Mouse (Mus musculus): ENCODE measurements at regions not wholly inside any gene's neighbourhood (a gene's known extent, or its start where the extent isn't known, plus 50 kb on each side); places are given as distances from the start of the nearest gene placed in this dataset.

GRCm38 (mm10) chr5:136619315-136620231 lies 52.3 kb upstream of the Cux1 start:
- in situ Hi-C loops (cut with MboI; ENCODE audit: low sequenced_read_pairs in 2 of 2, unreplicated experiment in 2 of 2), result loop anchor here in 1 of 2 experiments (5.0 kb wide), 1 partner anchor 52 kb away; the partner anchor contains the start of gene Cux1
- no peak overlapping the region for H3K9ac ChIP-seq (ENCODE audit: insufficient read depth, low read depth, low read length, poor library complexity, severe bottlenecking)
- H3K4me1 ChIP-seq (ENCODE audit: control insufficient read depth in 2 of 2, insufficient read depth in 2 of 2, low read length in 2 of 2, poor library complexity in 1 of 2), result 0 out of 4 replicates have a peak, but pooled peaks cover 2 to 4% of the 10 kb centered on the region in 2 experiments
- no peaks in the 10 kb centered on the region for H3K36me3 ChIP-seq (ENCODE audit: control insufficient read depth, insufficient read depth, low read length, poor library complexity, severe bottlenecking)
- TF ChIP-seq HCFC1 (IDR thresholded peaks at IDR 0.05; ENCODE audit: borderline replicate concordance, insufficient read depth, low read length) (no peak), ZC3H11A (IDR thresholded peaks at IDR 0.05; ENCODE audit: borderline replicate concordance, low read depth, low read length) (no peak), CHD2 (IDR thresholded peaks at IDR 0.05; ENCODE audit: low read depth, low read length) (no peak), ZNF384 (IDR thresholded peaks at IDR 0.05; ENCODE audit: low read depth, low read length) (no peak), MAFK (IDR thresholded peaks at IDR 0.05; ENCODE audit: insufficient read depth, low read depth, low read length) (no peak)
- no peak for DNase-seq (ENCODE audit: low read depth, low spot score)
- no peaks in the 10 kb centered on the region for H3K9me3 ChIP-seq (ENCODE audit: control insufficient read depth, insufficient read depth, low read depth, low read length)
- H3K4me3 ChIP-seq (ENCODE audit: insufficient read depth in 1 of 2, low read depth in 1 of 2, low read length in 2 of 2, poor library complexity in 1 of 2, severe bottlenecking in 1 of 2), result peak overlapping the region in 1 of 2 experiments; percentile 17; a peak in 1 of 4 replicates
- no peak overlapping the region for H3K27ac ChIP-seq (ENCODE audit: insufficient read depth, low read depth, low read length, poor library complexity, severe bottlenecking)

DNA sequence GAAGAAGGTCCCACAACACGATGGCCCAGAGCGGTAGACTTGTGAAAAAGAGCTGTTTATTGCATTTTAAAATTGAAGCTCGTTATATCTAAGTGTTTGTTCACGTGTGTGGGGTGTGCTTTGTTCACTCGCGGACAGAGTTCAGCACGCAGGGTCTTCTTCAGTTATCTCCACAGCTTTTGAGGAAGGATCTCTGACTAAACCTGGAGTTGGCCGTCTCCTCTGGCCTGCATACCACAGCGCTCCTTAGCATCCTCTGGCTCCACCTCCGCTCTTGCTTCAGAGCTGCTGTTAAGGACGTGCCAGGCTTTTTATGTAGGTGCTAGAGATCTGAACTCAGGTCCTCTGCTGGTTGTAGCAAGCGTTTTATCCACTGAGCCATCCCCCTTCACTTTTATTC lies 52.9 kb upstream of the Cux1 start:
- Histone ChIP-seq H3K36me3 (ENCODE audit: control insufficient read depth, insufficient read depth, low read length, poor library complexity, severe bottlenecking) (no peaks in the 10 kb centered on the region), H3K27ac (ENCODE audit: insufficient read depth, low read depth, low read length, poor library complexity, severe bottlenecking) (no peak overlapping the region), H3K4me3 (ENCODE audit: insufficient read depth in 1 of 2, low read depth in 1 of 2, low read length in 2 of 2, poor library complexity in 1 of 2, severe bottlenecking in 1 of 2) (no peak overlapping the region), H3K9ac (ENCODE audit: insufficient read depth, low read depth, low read length, poor library complexity, severe bottlenecking) (no peak overlapping the region), H3K4me1 (ENCODE audit: control insufficient read depth in 2 of 2, insufficient read depth in 2 of 2, low read length in 2 of 2, poor library complexity in 1 of 2) (0 out of 4 replicates have a peak, but pooled peaks cover 2 to 4% of the 10 kb centered on the region in 2 experiments), H3K9me3 (ENCODE audit: control insufficient read depth, insufficient read depth, low read depth, low read length) (no peaks in the 10 kb centered on the region)
- TF ChIP-seq CHD2 (IDR thresholded peaks at IDR 0.05; ENCODE audit: low read depth, low read length), result no peak
- no peak for TF ChIP-seq ZC3H11A (IDR thresholded peaks at IDR 0.05; ENCODE audit: borderline replicate concordance, low read depth, low read length)
- no peak for TF ChIP-seq MAFK (IDR thresholded peaks at IDR 0.05; ENCODE audit: insufficient read depth, low read depth, low read length)
- no peak for TF ChIP-seq HCFC1 (IDR thresholded peaks at IDR 0.05; ENCODE audit: borderline replicate concordance, insufficient read depth, low read length)
- no peak for TF ChIP-seq ZNF384 (IDR thresholded peaks at IDR 0.05; ENCODE audit: low read depth, low read length)
- no peak for DNase-seq (ENCODE audit: low read depth, low spot score)
- in situ Hi-C loops (cut with MboI; ENCODE audit: low sequenced_read_pairs in 2 of 2, unreplicated experiment in 2 of 2), result loop anchor here in 1 of 2 experiments (5.0 kb wide), 1 partner anchor 53 kb away; the partner anchor contains the start of gene Cux1

GRCm38 (mm10) chr5:136621336-136622125 lies 54.2 kb upstream of the Cux1 start:
- Histone ChIP-seq H3K9me3 (ENCODE audit: control insufficient read depth, insufficient read depth, low read depth, low read length) (no peaks in the 10 kb centered on the region), H3K36me3 (ENCODE audit: control insufficient read depth, insufficient read depth, low read length, poor library complexity, severe bottlenecking) (no peaks in the 10 kb centered on the region), H3K4me1 (ENCODE audit: control insufficient read depth in 2 of 2, insufficient read depth in 2 of 2, low read length in 2 of 2, poor library complexity in 1 of 2) (0 out of 4 replicates have a peak, but pooled peaks cover 2 to 5% of the 10 kb centered on the region in 2 experiments), H3K27ac (ENCODE audit: insufficient read depth, low read depth, low read length, poor library complexity, severe bottlenecking) (no peak overlapping the region), H3K4me3 (ENCODE audit: insufficient read depth in 1 of 2, low read depth in 1 of 2, low read length in 2 of 2, poor library complexity in 1 of 2, severe bottlenecking in 1 of 2) (no peak overlapping the region), H3K9ac (ENCODE audit: insufficient read depth, low read depth, low read length, poor library complexity, severe bottlenecking) (no peak overlapping the region)
- no peak for DNase-seq (ENCODE audit: low read depth, low spot score)
- in situ Hi-C loops (cut with MboI; ENCODE audit: low sequenced_read_pairs in 2 of 2, unreplicated experiment in 2 of 2), result loop anchor here in 1 of 2 experiments (5.0 kb wide), 1 partner anchor 54 kb away; the partner anchor contains the start of gene Cux1
- no peak for TF ChIP-seq CHD2 (IDR thresholded peaks at IDR 0.05; ENCODE audit: low read depth, low read length)
- no peak for TF ChIP-seq ZNF384 (IDR thresholded peaks at IDR 0.05; ENCODE audit: low read depth, low read length)
- no peak for TF ChIP-seq MAFK (IDR thresholded peaks at IDR 0.05; ENCODE audit: insufficient read depth, low read depth, low read length)
- no peak for TF ChIP-seq HCFC1 (IDR thresholded peaks at IDR 0.05; ENCODE audit: borderline replicate concordance, insufficient read depth, low read length)
- no peak for TF ChIP-seq ZC3H11A (IDR thresholded peaks at IDR 0.05; ENCODE audit: borderline replicate concordance, low read depth, low read length)

- no peaks in the 10 kb centered on the region for H3K36me3 ChIP-seq (ENCODE audit: control insufficient read depth, insufficient read depth, low read length, poor library complexity, severe bottlenecking)
- DNase-seq (ENCODE audit: low read depth, low spot score), result no peak
- H3K4me3 ChIP-seq (ENCODE audit: insufficient read depth in 1 of 2, low read depth in 1 of 2, low read length in 2 of 2, poor library complexity in 1 of 2, severe bottlenecking in 1 of 2), result no peak overlapping the region
- H3K9ac ChIP-seq (ENCODE audit: insufficient read depth, low read depth, low read length, poor library complexity, severe bottlenecking), result no peak overlapping the region
- H3K27ac ChIP-seq (ENCODE audit: insufficient read depth, low read depth, low read length, poor library complexity, severe bottlenecking), result no peak overlapping the region
- H3K4me1 ChIP-seq (ENCODE audit: control insufficient read depth in 2 of 2, insufficient read depth in 2 of 2, low read length in 2 of 2, poor library complexity in 1 of 2), result 0 out of 4 replicates have a peak, but pooled peaks cover 2 to 5% of the 10 kb centered on the region in 2 experiments
- peak; percentile 61; the same call in 1 of the 2 replicates for TF ChIP-seq ZNF384 (IDR thresholded peaks at IDR 0.05; ENCODE audit: low read depth, low read length)
- TF ChIP-seq HCFC1 (IDR thresholded peaks at IDR 0.05; ENCODE audit: borderline replicate concordance, insufficient read depth, low read length), result no peak
- TF ChIP-seq ZC3H11A (IDR thresholded peaks at IDR 0.05; ENCODE audit: borderline replicate concordance, low read depth, low read length), result no peak
- in situ Hi-C loops (cut with MboI; ENCODE audit: low sequenced_read_pairs in 2 of 2, unreplicated experiment in 2 of 2), result loop anchor here in 1 of 2 experiments (5.0 kb wide), 1 partner anchor 55 kb away; the partner anchor contains the start of gene Cux1
- H3K9me3 ChIP-seq (ENCODE audit: control insufficient read depth, insufficient read depth, low read depth, low read length), result no peaks in the 10 kb centered on the region
Measured at GRCm38 (mm10) chr5:136622152-136622551, 54.9 kb upstream of the Cux1 start.

Data from ES-E14 (cell line).